Mouse (Mus musculus) midbrain, embryonic 12.5 days (tissue): ENCODE measurements around the gene Btbd8. TPM values are rescaled to one million over a fixed set of nuclear protein-coding genes. Genes with fewer than 3 reads are reported as not detected.
A peak's percentile ranks its signal among the peaks of the same experiment; 100 is the strongest.

Source experiments
- ATAC-seq: fragments of 200-750 bp; cut with Nextera tagmentation; 2 replicates; pipeline ENCODE4 v1.8.0; 2017; ENCODE audit warnings: low read depth, moderate TSS enrichment, moderate library complexity; ENCODE audit not compliant: low FRiP score
- H3K27ac ChIP-seq: fragments of 300-500 bp; sonication (generic); replicated peaks from 2 replicates; pipeline ENCODE4 v1.5.1; 2016; ENCODE audit warnings: mild to moderate bottlenecking
- H3K27me3 ChIP-seq: fragments of 300-500 bp; sonication (generic); 2 replicates; pipeline ENCODE4 v1.6.1; 2016; ENCODE audit warnings: mild to moderate bottlenecking
- H3K36me3 ChIP-seq: fragments of 300-500 bp; sonication (generic); 2 replicates; pipeline ENCODE4 v1.6.1; 2016
- H3K4me1 ChIP-seq: fragments of 300-500 bp; sonication (generic); 2 replicates; pipeline ENCODE4 v1.6.1; 2016
- H3K4me2 ChIP-seq: fragments of 300-500 bp; sonication (generic); replicated peaks from 2 replicates; pipeline ENCODE4 v1.6.1; 2016; ENCODE audit warnings: mild to moderate bottlenecking, moderate library complexity
- H3K4me3 ChIP-seq: fragments of 300-500 bp; sonication (generic); 2 replicates; pipeline ENCODE4 v1.5.1; 2016; ENCODE audit warnings: mild to moderate bottlenecking
- H3K9ac ChIP-seq: fragments of 300-500 bp; sonication (generic); replicated peaks from 2 replicates; pipeline ENCODE4 v1.6.1; 2016; ENCODE audit warnings: mild to moderate bottlenecking, moderate library complexity
- H3K9me3 ChIP-seq: fragments of 300-500 bp; sonication (generic); 2 replicates; pipeline ENCODE4 v1.6.1; 2016; ENCODE audit warnings: mild to moderate bottlenecking
- WGBS: fragments of 180-500 bp; shearing (Covaris S2); methylation state at CpG from one replicate; pipeline ENCODE4 v1.1.7; 2016; 5-methylcytosine and 5-hydroxymethylcytosine counted together
- polyA plus RNA-seq: library from polyadenylated mRNA; unstranded; fragments of >200 nt; fragmentation: Nextera tagmentation; extraction: Ambion mirVana; gene quantifications from 2 replicates; pipeline ENCODE4 v1.2.1, GENCODE M21; 2016

Btbd8 gene
- polyA plus RNA-seq: 11.6 and 13.6 TPM in 2 replicates

DNA sequence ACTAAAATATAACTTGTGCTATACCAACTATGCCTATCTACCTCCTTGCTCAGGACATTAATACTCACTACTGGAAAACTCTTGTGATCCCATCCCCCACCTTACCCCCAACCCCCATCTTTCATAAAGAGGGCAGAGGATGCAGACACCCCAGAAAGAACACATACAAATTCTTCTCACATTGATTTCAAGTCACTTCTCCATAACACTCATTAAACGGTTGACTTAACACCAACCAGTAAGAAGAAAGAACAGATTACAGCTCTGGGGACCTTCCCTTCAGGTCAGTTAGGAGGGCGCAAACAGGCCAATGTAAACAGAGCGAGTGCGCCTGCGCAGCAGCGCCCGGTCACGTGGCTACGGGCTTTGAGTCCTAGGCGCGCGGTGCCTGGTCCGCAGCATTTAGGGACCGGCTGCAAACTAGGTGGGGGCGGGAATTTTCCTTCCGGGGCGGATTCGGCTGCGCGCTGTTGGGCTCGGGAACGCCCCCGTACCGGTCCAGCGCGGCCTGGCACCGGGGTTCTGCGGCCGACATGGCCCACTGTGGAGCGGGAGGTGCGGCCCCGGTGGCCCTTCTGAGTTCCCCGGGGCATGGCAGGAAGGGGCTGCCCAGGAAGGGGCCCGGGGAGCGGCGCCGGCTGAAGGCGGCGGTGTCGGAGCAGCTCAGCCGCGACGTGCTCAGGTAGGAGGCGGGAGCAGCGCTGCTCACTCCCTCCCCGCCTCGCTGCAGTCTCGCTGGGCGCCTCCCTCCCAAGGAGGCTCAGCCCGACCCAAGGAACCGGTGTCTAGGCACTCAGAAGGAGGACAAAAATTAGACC, at the start of gene Btbd8:
Btbd8 (plus strand) TSS at position 534 of the 818 bp plus-strand sequence.
- Histone ChIP-seq H3K9ac (peak within 1 kb of the TSS; percentile 88), H3K27me3 (no peaks in the 10 kb centered on the region; the same call in 1 of the 2 replicates), H3K36me3 (no peaks in the 10 kb centered on the region), H3K27ac (peak within 1 kb of the TSS; percentile 79), H3K4me1 (peaks cover 8% of the 10 kb centered on the region), H3K4me2 (peak within 1 kb of the TSS; percentile 68), H3K4me3 (peak within 1 kb of the TSS; percentile 93), H3K9me3 (no peaks in the 10 kb centered on the region)
- ATAC-seq: peak; percentile 94
- under 1% methylated on average over 51 of the region's 51 CpGs for WGBS

DNA sequence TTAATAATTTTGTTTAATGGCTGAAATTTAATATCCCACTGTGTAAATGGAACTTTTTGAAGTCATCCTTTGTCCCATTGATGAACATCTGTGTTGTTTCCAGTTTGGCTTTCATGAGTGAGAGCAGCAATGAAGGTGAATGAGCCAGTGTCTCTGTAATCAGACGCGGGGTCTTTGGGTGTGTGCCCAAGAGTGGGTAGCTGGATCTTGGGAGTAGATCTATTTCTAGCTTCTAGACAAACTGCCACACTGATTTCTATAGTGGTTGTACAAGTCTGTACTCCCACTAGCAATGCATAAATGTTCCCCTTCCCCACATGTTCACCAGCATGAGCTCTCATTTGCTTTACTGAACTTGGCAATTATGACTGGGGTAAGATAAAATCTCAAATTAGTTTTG, 48.4 kb upstream of the Btbd8 start:
- H3K4me1 ChIP-seq: no peaks in the 10 kb centered on the region
- H3K9ac ChIP-seq: no peak overlapping the region
- no peak overlapping the region for H3K4me3 ChIP-seq
- no peak overlapping the region for H3K4me2 ChIP-seq
- 90% methylated on average over 2 of the region's 2 CpGs for WGBS
- no peak overlapping the region for H3K27ac ChIP-seq
- no peaks in the 10 kb centered on the region for H3K9me3 ChIP-seq
- no peaks in the 10 kb centered on the region for H3K36me3 ChIP-seq
- H3K27me3 ChIP-seq: no peaks in the 10 kb centered on the region
- no peak for ATAC-seq

DNA sequence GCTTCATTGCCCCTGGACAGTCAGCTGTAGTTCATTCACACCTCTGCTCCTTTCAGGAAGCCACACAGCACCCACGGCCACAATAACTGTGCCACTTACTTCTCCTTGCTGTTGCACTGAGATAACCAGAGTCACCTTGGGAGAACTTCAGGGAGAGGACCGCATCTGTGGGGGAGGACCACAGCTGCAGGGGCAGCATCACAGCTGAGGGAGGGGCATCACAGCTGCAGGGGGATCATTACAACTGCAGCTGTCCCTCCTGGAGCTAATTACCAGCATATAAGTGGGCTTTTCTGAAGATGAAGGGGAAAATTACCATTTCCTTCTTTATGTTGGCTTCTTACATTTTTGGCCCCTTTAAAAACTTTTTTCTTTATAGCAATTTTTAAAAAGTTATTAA, 43.4 kb upstream of the Btbd8 start:
- WGBS: 83% methylated on average over 2 of the region's 2 CpGs
- H3K4me3 ChIP-seq: no peak overlapping the region
- H3K9ac ChIP-seq: no peak overlapping the region
- no peak overlapping the region for H3K27ac ChIP-seq
- H3K27me3 ChIP-seq: no peaks in the 10 kb centered on the region
- no peaks in the 10 kb centered on the region for H3K36me3 ChIP-seq
- no peak overlapping the region for H3K4me2 ChIP-seq
- no peaks in the 10 kb centered on the region for H3K9me3 ChIP-seq
- no peaks in the 10 kb centered on the region for H3K4me1 ChIP-seq
- ATAC-seq: no peak

DNA sequence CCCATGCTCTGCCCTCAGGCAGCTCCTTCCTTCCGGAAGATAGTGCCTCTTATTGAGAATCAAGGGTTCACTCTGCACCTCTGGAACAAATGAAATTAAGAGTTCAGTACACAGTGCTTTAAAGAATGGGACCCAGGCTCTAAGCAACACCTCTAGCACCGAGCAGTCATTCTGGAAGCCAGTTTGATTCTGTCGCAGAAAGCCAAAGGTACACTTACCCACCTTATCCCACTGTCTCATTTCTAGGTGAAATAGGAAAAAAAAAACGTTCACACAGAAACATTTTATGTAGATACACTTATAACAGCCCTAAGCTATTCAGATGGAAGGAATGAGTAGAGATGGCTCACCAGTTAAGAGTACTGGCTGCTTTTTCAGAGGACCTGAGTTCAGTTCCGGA, 35.4 kb upstream of the Btbd8 start, which contains the start of gene Ephx4:
Ephx4 (plus strand) TSS at position 301 of the 400 bp plus-strand sequence.
- H3K9ac ChIP-seq: peak within 1 kb of the TSS; percentile 58
- H3K36me3 ChIP-seq: no peaks in the 10 kb centered on the region
- ATAC-seq: no peak
- WGBS: 24% methylated on average over 5 of the region's 5 CpGs
- peaks cover 12% of the 10 kb centered on the region for H3K4me1 ChIP-seq
- H3K27me3 ChIP-seq: peaks cover 34% of the 10 kb centered on the region
- peak within 1 kb of the TSS; percentile 65 for H3K4me3 ChIP-seq
- H3K9me3 ChIP-seq: no peaks in the 10 kb centered on the region; the same call in 1 of the 2 replicates
- no peak within 1 kb of the TSS for H3K27ac ChIP-seq
- H3K4me2 ChIP-seq: peak within 1 kb of the TSS; percentile 99

GRCm38 (mm10) chr5:107403011-107403946, 34.5 kb upstream of the Btbd8 start:
- peak overlapping the region; percentile 99 for H3K4me2 ChIP-seq
- H3K9ac ChIP-seq: peak overlapping the region; percentile 58
- H3K36me3 ChIP-seq: no peaks in the 10 kb centered on the region
- peaks cover 34% of the 10 kb centered on the region for H3K27me3 ChIP-seq
- no peaks in the 10 kb centered on the region; the same call in 1 of the 2 replicates for H3K9me3 ChIP-seq
- peaks cover 12% of the 10 kb centered on the region for H3K4me1 ChIP-seq
- peak; percentile 85 for ATAC-seq
- H3K27ac ChIP-seq: no peak overlapping the region
- peak overlapping the region; percentile 65 for H3K4me3 ChIP-seq
- under 1% methylated on average over 77 of the region's 80 CpGs for WGBS

DNA sequence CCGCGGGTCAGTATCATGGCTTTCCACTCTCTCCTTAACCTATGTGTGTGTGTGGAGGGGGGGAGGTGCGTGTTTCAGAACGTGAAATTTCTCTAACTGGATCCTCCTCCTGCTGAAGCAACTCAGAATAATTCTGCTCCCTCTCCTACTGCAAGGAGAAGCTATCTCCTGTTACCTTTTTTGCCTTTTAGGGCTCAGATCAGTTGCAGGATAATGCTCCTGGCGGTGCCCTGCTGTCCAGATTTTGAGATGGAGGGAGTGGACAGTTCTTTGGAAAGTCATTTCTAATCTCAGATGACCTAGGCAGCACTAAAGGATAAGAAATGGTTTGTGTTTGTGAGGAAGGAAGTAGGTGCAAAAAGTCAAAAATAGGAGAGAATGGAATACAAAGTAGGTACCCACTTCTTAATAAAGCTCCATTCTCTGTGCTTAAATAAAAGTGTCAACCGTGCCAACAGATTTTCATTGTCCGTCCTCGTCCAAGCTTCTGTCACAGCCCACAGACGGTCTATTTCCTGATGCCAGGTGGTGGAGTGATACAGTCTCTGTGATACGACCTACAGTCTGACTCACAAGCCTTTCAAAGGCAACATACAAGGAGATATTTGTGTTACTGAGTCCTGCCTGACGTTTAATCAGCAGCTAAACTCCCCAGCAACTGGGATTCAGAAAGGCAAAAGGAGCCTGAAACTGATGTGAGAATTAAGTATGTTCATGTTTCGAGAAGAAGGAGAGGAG, 33.7 kb upstream of the Btbd8 start:
- Histone ChIP-seq H3K4me1 (peaks cover 12% of the 10 kb centered on the region), H3K27me3 (peaks cover 34% of the 10 kb centered on the region), H3K27ac (no peak overlapping the region), H3K4me2 (peak overlapping the region; percentile 99), H3K4me3 (peak overlapping the region; percentile 65), H3K36me3 (no peaks in the 10 kb centered on the region), H3K9ac (peak overlapping the region; percentile 58), H3K9me3 (no peaks in the 10 kb centered on the region; the same call in 1 of the 2 replicates)
- ATAC-seq: no peak
- 28% methylated on average over 12 of the region's 12 CpGs for WGBS

DNA sequence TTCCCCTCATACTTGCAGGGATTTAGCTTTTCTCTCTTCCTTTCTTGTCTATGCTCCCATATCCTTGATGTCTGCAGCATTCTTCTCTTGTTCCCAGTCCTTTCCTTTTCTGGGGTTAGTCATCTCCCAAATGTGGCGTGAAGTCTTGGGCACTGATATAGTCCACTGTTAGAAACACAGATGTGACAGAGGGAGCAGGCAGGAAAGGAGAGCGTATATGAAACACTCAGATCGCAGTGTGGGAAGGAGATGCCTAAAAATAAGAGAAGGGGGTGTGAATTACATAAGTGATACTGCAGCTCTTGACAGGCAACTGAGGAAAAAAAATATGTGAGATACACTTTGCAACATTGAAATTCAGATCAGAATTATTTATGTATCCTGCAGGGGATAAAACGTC, 32.4 kb upstream of the Btbd8 start:
- H3K9ac ChIP-seq: no peak overlapping the region
- H3K4me1 ChIP-seq: peaks cover 12% of the 10 kb centered on the region
- ATAC-seq: no peak
- H3K27me3 ChIP-seq: peaks cover 34% of the 10 kb centered on the region
- 86% methylated on average over 4 of the region's 4 CpGs for WGBS
- H3K36me3 ChIP-seq: no peaks in the 10 kb centered on the region
- H3K9me3 ChIP-seq: no peaks in the 10 kb centered on the region; the same call in 1 of the 2 replicates
- H3K4me2 ChIP-seq: no peak overlapping the region
- no peak overlapping the region for H3K27ac ChIP-seq
- H3K4me3 ChIP-seq: no peak overlapping the region

- no peak overlapping the region for H3K4me2 ChIP-seq
- H3K36me3 ChIP-seq: no peaks in the 10 kb centered on the region
- H3K27me3 ChIP-seq: peaks cover 1% of the 10 kb centered on the region
- no peaks in the 10 kb centered on the region for H3K9me3 ChIP-seq
- 92% methylated on average over 1 of the region's 1 CpGs for WGBS
- H3K9ac ChIP-seq: no peak overlapping the region
- no peaks in the 10 kb centered on the region for H3K4me1 ChIP-seq
- no peak overlapping the region for H3K4me3 ChIP-seq
- ATAC-seq: no peak
- H3K27ac ChIP-seq: no peak overlapping the region
Observed at GRCm38 (mm10) chr5:107410305-107410704, 27.5 kb upstream of the Btbd8 start.

GRCm38 (mm10) chr5:107411326-107411725, 26.5 kb upstream of the Btbd8 start:
- WGBS: 80% methylated on average over 4 of the region's 4 CpGs
- no peak overlapping the region for H3K27ac ChIP-seq
- no peak overlapping the region for H3K4me2 ChIP-seq
- no peaks in the 10 kb centered on the region for H3K4me1 ChIP-seq
- no peaks in the 10 kb centered on the region for H3K27me3 ChIP-seq
- ATAC-seq: no peak
- no peak overlapping the region for H3K4me3 ChIP-seq
- no peak overlapping the region for H3K9ac ChIP-seq
- no peaks in the 10 kb centered on the region for H3K36me3 ChIP-seq
- no peaks in the 10 kb centered on the region for H3K9me3 ChIP-seq

DNA sequence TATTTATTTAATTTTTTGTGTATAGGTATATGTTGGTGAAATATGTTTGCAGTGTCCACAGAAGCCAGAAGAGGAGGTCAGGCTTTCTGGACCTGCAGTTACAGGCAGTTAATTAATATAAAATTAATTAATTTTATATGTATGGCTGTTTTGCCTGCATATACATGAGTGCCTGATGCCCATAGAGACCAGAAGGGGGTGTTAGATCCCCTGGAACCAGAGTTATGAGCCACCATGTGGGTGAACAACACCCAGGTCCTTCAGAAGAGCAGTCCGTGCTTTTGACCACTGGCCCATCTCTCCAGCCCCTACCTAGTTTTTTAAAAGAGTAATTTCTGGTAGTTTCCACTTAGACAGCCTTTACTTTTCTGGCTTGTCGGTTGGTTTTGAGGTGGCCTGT, 25.5 kb upstream of the Btbd8 start:
- no peak for ATAC-seq
- H3K4me2 ChIP-seq: no peak overlapping the region
- H3K4me3 ChIP-seq: no peak overlapping the region
- H3K9ac ChIP-seq: no peak overlapping the region
- no peaks in the 10 kb centered on the region for H3K27me3 ChIP-seq
- H3K27ac ChIP-seq: no peak overlapping the region
- no peaks in the 10 kb centered on the region for H3K36me3 ChIP-seq
- no peaks in the 10 kb centered on the region for H3K4me1 ChIP-seq
- 91% methylated on average over 2 of the region's 2 CpGs for WGBS
- no peaks in the 10 kb centered on the region for H3K9me3 ChIP-seq

GRCm38 (mm10) chr5:107415098-107415497, 22.7 kb upstream of the Btbd8 start:
- Histone ChIP-seq H3K27me3 (no peaks in the 10 kb centered on the region), H3K4me2 (no peak overlapping the region), H3K27ac (no peak overlapping the region), H3K36me3 (no peaks in the 10 kb centered on the region), H3K9ac (no peak overlapping the region), H3K4me1 (no peaks in the 10 kb centered on the region), H3K9me3 (no peaks in the 10 kb centered on the region), H3K4me3 (no peak overlapping the region)
- WGBS: 81% methylated on average over 2 of the region's 2 CpGs
- ATAC-seq: no peak
